Mouse (Mus musculus): Measurements from ENCODE around the gene Ada.

- TF ChIP-seq CTCF (IDR thresholded peaks at IDR 0.05; ENCODE audit: extremely low read depth, insufficient read length, insufficient replicate concordance, low read depth, low read length) (no peak), POLR2A (IDR thresholded peaks at IDR 0.05; ENCODE audit: low read depth, low read length) (peak; percentile 45)
Observed at GRCm38 (mm10) chr2:163749647-163750611, at the start of gene Ada.
